Mouse (Mus musculus) olfactory bulb, adult 2 months (tissue): ENCODE results near the gene Cpa2. TPM values are rescaled to one million over a fixed set of nuclear protein-coding genes. Genes with fewer than 3 reads are reported as not detected.

Experiments used
- H3K27ac ChIP-seq: fragments of 200-500 bp; 2 replicates; pipeline ENCODE4 v1.5.1; 2012; ENCODE audit warnings: low read depth, low read length; ENCODE audit not compliant: insufficient read depth
- H3K4me1 ChIP-seq: fragments of 200-500 bp; 2 replicates; pipeline ENCODE4 v1.6.1; 2012; ENCODE audit warnings: low read length; ENCODE audit not compliant: control insufficient read depth, insufficient read depth
- H3K4me3 ChIP-seq: fragments of 200-500 bp; 2 replicates; pipeline ENCODE4 v1.5.1; 2012; ENCODE audit warnings: mild to moderate bottlenecking, low read depth, low read length, moderate library complexity; ENCODE audit not compliant: insufficient read depth
- CTCF ChIP-seq: fragments of 200-500 bp; IDR thresholded peaks from 2 replicates; pipeline ENCODE4 v1.5.1; 2012; ENCODE audit warnings: low read depth, mild to moderate bottlenecking, low read length, moderate library complexity; ENCODE audit not compliant: insufficient read depth
- POLR2A ChIP-seq: fragments of 200-500 bp; IDR thresholded peaks from 2 replicates; pipeline ENCODE4 v1.6.1; 2012; ENCODE audit warnings: mild to moderate bottlenecking, low read depth, low read length, moderate library complexity; ENCODE audit not compliant: insufficient read depth
- WGBS: fragments of 180-500 bp; shearing (Covaris S2); methylation state at CpG from one replicate; pipeline ENCODE4 v1.1.7; 2018; 5-methylcytosine and 5-hydroxymethylcytosine counted together
- polyA plus RNA-seq: library from polyadenylated mRNA; stranded (reverse); fragments of >200 nt; gene quantifications from 2 replicates; pipeline ENCODE4 v1.2.4, GENCODE M21; 2012; ENCODE audit warnings: low replicate concordance; ENCODE audit not compliant: missing spikeins, insufficient read depth, insufficient read length

Gene Cpa2
- polyA plus RNA-seq, 1 experiment: not detected

- TF ChIP-seq POLR2A (no peak), CTCF (no peak)
- Histone ChIP-seq H3K27ac (no peak overlapping the region), H3K4me3 (no peak overlapping the region), H3K4me1 (peaks cover 12% of the 10 kb centered on the region)
- WGBS: 93% methylated on average over 7 of the region's 7 CpGs
These were observed 12.1 kb downstream of the Cpa2 start for GRCm38 (mm10) chr6:30553381-30554010.

GRCm38 (mm10) chr6:30554092-30554491 lies 12.7 kb downstream of the Cpa2 start:
- no peak overlapping the region for H3K27ac ChIP-seq
- 96% methylated on average over 5 of the region's 5 CpGs for WGBS
- TF ChIP-seq POLR2A: no peak
- no peak for TF ChIP-seq CTCF

GRCm38 (mm10) chr6:30554621-30555170 lies 13.3 kb downstream of the Cpa2 start:
- no peak for TF ChIP-seq POLR2A
- TF ChIP-seq CTCF: no peak
- Histone ChIP-seq H3K4me1 (peaks cover 6% of the 10 kb centered on the region), H3K4me3 (no peak overlapping the region), H3K27ac (no peak overlapping the region)
- WGBS: 97% methylated on average over 5 of the region's 5 CpGs

More at GRCm38 (mm10) chr6:30554092-30554491, 12.7 kb downstream of the Cpa2 start:
- H3K4me1 ChIP-seq: peaks cover 11% of the 10 kb centered on the region
- H3K4me3 ChIP-seq: no peak overlapping the region

GRCm38 (mm10) chr6:30556080-30556479 lies 14.7 kb downstream of the Cpa2 start:
- WGBS: 10% methylated on average over 7 of the region's 9 CpGs
- Histone ChIP-seq H3K4me3 (no peak overlapping the region), H3K4me1 (peaks cover 6% of the 10 kb centered on the region), H3K27ac (no peak overlapping the region)
- TF ChIP-seq CTCF: no peak

- Histone ChIP-seq H3K4me3 (no peak overlapping the region), H3K4me1 (peaks cover 2% of the 10 kb centered on the region; the same call in 1 of the 2 replicates), H3K27ac (no peak overlapping the region)
- TF ChIP-seq CTCF: no peak
- TF ChIP-seq POLR2A: no peak
- 65% methylated on average over 1 of the region's 1 CpGs for WGBS
These were observed 18.3 kb downstream of the Cpa2 start for GRCm38 (mm10) chr6:30559726-30560125.

GRCm38 (mm10) chr6:30562132-30562531 lies 20.8 kb downstream of the Cpa2 start:
- no peak overlapping the region for H3K27ac ChIP-seq
- no peak for TF ChIP-seq POLR2A
- WGBS: 75% methylated on average over 4 of the region's 4 CpGs
- H3K4me1 ChIP-seq: no peaks in the 10 kb centered on the region
- no peak overlapping the region for H3K4me3 ChIP-seq

- TF ChIP-seq POLR2A: no peak
- Histone ChIP-seq H3K27ac (no peak overlapping the region), H3K4me3 (no peak overlapping the region), H3K4me1 (no peaks in the 10 kb centered on the region)
- WGBS: 86% methylated on average over 6 of the region's 6 CpGs
These were observed 22.2 kb downstream of the Cpa2 start for GRCm38 (mm10) chr6:30563575-30563974.

- Histone ChIP-seq H3K4me1 (no peaks in the 10 kb centered on the region), H3K27ac (no peak overlapping the region), H3K4me3 (no peak overlapping the region)
- TF ChIP-seq CTCF: no peak
- WGBS: 93% methylated on average over 6 of the region's 6 CpGs
These were observed 22.7 kb downstream of the Cpa2 start for GRCm38 (mm10) chr6:30564051-30564450.

GRCm38 (mm10) chr6:30568069-30568468 lies 26.7 kb downstream of the Cpa2 start, which contains the start of gene Cpa4:
Gene Cpa4 (plus strand): TSS chr6:30568369.
- H3K4me1 ChIP-seq: peaks cover 9% of the 10 kb centered on the region
- no peak within 1 kb of the TSS for H3K4me3 ChIP-seq
- TF ChIP-seq POLR2A (no peak), CTCF (no peak)
- WGBS: 76% methylated on average over 5 of the region's 5 CpGs
- no peak within 1 kb of the TSS for H3K27ac ChIP-seq

- Histone ChIP-seq H3K27ac (no peak overlapping the region), H3K4me1 (peaks cover 9% of the 10 kb centered on the region), H3K4me3 (no peak overlapping the region)
- TF ChIP-seq CTCF (no peak), POLR2A (no peak)
- WGBS: 81% methylated on average over 10 of the region's 10 CpGs
These were observed 27.9 kb downstream of the Cpa2 start for GRCm38 (mm10) chr6:30569331-30569730.
